Mouse (Mus musculus) stomach, postnatal 0 days (tissue): ENCODE measurements around the gene Scgb1b20.
"Not testable (repeated sequence)": the region's sequence is repeated elsewhere in the genome, so short reads cannot be mapped to it uniquely, and the experiment has no call there.

Experiments
- CTCF ChIP-seq: IDR thresholded peaks from 2 replicates; pipeline ENCODE4 v1.5.1; 2016; ENCODE audit warnings: antibody characterized with exemption, low read depth, mild to moderate bottlenecking, moderate library complexity
- EP300 ChIP-seq: optimal IDR thresholded peaks from 2 replicates; pipeline ENCODE3; 2016; ENCODE audit warnings: antibody characterized with exemption

DNA sequence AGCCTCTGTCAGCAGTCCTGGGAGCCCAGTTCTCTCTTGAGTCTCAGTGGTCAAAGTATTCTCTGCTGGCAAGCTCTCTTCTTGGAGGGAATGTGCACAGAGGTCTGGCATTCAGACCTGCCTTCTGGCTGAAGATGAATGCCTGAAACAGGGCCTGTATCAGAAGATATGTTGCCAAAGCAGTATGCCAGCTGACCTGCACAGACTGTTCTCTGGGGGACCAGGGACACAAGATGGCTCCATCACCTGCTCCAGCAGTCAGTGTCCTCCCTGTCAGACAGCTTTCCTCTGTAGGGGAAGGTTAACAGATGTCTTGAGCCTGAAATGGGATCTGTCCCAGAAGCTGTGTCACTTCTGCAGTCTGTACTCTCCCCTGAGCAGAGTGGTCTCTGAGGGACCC is 26.7 kb downstream of the Scgb1b20 start:
- not testable (repeated sequence) for TF ChIP-seq CTCF, EP300
